Mouse (Mus musculus) embryo, embryonic 10 days (tissue): Measurements from ENCODE around the gene Slc22a23.
A peak's percentile ranks its signal among the peaks of the same experiment; 100 is the strongest.

Experiments used
- DNase-seq: peaks from one replicate; pipeline ENCODE4 v3.0.0-alpha.2; 2015; ENCODE audit warnings: low spot score

Slc22a23 gene

DNA sequence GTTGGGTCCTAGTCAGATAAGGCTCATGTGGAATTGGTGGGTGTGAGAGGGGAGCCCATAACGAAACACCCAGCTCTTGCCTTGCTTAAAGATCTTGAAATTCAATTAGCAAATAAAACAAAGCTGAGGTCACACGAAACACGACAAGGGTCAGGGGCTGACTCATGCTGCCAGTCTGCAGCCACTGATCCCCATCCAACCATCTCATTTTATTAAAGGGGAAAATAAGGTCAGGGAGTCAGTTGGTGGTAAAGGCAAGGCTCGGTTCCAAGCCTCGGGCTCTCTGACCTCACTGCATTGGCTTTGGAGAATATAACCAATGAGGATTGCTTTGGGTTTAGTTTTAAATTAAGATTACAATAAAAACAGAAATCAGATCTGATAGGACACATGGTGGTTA lies 110.5 kb downstream of the Slc22a23 start:
- DNase-seq, result no peak

DNA sequence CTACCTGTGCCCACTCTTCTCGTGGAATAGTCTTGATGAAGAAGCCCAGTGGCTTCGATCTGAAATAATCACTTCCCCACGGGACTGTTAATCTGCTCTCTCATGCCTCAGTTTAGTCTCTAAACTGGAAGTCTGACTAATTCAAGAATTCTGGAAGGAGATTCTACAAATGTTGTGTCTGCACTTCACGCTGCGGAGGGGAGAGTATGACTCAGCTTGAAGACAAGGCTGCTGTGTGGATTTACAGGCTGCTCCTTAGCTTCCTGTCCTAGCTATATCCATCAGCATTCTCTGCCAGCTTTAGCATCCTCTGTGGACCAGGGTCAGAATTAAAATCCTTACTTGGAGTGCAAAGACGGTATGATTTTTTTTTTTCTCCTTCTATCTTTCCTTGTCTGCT lies 112.0 kb downstream of the Slc22a23 start:
- no peak for DNase-seq

DNA sequence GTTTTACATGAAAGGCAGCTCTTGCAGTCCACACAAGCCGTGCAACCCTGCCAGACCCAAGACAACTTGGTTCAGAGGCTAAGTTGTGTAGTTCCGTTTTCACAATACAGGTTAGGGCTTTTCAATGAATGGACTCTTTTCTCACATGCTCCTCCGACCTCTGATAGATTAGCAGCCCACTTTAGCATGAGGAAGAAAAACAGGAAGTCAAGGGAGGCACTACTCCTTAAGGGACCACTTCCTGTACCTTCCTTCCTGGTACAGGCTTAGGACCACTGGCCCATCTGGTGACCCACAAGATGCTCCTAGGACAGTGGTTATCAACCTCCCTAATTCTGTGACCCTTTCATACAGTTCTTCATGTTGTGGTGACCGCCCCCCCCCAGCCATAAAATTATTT lies 116.1 kb downstream of the Slc22a23 start:
- no peak for DNase-seq

DNA sequence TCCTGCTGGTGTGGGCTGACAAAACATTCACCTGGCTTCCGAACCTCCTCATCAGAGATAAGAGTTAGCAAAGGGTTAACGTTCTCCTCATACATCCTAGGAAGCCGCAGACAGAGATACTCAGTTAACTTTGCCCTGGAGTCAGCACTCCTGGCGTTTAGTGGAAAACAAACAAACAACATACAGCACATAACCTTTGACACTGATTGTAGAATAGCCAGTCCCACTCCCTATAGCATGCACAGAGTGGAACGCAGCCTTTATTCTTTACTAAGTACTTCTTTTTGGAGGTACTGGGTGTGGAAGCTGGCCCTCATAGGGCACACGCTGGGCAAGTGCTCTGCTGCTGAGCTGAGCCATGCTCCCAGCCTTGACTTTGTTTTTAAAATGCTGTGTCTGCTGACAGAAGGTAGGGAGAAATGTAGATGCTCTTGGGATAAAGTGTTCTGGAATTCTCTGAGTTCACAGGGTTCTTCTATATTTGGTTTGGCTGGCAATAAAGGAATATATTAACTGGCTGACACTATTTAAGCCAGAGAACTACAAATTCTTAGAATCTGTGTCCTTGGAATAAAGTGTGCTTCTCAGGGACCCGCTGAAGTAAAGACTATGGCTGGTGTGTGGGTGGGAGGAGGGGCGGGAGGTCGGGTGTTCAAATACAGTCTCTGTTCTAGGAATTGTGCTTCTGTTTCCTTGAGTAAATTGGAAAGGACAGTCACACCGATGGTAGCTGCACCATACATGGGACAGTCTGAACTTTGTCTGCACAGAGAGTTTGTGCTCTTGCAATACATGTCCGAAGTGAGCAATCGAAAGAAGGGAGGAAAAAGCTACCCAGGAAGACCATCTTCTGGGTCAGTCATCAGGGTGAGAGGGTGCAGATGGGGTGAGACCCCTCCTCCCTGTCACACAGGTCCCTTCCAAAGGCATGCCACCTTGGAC lies 117.0 kb downstream of the Slc22a23 start:
- DNase-seq, result no peak

DNA sequence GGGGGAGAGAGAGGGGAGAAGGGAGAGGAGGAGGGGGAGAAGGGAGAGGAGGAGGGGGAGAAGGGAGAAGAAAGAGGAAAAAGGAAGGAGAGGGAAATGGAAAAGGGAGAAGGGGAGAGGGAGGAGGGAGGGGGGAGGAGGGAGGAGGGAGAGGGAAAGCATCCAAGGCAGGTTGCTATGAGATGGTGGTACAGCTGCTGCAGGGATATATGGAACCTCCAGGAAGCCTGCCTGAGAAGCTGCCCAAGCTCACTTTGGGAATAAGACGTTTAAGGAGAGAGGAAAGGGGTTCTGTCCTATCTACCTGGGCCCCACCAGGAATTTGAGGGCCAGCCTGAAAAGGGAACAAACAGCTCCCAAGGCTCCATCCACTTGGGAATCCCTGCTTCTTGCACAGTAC lies 118.0 kb downstream of the Slc22a23 start:
- no peak for DNase-seq

DNA sequence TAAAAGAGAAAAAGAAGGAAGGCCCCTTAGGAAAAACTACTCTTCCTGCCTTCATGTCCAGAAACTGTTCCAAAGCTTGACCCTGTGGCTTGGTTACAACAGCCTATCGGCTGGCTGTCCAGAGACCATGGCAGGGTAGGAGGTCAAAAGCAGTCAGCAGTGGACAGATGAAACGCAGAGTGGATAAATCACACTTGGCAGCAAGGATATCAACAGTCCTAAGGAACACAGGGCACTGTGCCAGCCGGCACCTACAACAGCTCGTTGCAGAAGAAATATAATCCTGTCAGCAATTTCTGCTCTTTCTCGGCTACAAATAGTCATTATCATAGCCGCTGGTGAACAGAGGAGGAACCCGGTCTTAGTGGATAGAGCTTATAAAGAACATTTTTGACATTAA lies 122.0 kb downstream of the Slc22a23 start:
- DNase-seq, result no peak

DNA sequence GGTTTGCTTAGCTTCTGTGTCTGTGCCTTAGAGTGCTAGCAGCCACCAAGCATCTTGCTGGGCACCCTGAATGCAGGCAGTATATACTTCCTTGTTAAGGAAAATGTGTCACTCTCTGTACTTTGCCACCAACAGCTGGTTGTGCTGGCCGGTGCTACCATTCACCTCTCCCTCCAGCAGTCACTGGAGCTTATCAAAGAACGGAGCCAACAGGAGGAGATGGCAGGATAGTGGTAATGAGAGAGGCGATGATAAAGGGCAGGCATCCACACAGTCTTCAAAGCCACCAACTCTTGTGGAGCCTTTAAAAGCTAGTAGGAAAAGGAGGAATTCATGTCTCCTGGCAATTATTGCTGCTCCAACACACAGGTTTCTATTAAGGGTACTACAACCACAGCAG lies 125.3 kb downstream of the Slc22a23 start:
- DNase-seq, result no peak

DNA sequence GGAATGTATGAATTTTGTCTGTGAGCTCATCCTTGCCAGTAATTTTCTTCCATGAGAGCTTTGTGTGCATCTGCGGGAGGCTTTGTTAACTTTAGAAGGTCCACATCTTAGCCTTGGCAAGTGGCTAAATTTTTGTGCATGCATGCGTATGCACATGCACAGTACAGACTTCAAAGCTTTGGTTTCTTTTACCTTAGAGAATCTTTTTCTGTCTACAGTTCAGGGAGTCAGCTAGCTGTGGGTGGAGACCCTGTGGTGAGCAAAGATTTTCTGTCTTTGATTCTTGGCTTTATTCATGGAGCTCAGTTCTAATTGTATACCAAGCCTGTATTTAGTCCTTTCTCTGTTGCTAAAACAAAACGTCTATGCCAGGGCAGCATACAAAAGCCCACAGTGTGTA lies 126.2 kb downstream of the Slc22a23 start:
- no peak for DNase-seq

DNA sequence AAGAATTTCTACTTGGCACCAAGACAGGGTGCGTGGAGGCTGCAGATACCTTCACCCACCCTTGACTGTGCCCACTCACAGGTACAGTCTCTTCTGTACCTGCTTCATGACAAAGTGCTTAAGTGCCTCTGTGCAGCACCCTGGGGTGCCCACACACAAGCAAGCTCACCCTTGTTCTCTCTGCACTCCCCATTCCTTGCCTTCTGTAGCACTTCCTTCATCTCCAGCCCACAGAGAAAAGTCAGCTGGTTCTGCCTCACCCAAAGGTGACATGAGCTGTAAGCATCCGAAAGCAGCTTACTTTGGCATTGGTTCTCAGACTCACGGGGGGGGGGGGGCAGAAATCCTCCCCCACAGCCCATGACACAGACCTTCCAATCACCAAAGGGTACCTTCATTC lies 130.1 kb downstream of the Slc22a23 start:
- no peak for DNase-seq

DNA sequence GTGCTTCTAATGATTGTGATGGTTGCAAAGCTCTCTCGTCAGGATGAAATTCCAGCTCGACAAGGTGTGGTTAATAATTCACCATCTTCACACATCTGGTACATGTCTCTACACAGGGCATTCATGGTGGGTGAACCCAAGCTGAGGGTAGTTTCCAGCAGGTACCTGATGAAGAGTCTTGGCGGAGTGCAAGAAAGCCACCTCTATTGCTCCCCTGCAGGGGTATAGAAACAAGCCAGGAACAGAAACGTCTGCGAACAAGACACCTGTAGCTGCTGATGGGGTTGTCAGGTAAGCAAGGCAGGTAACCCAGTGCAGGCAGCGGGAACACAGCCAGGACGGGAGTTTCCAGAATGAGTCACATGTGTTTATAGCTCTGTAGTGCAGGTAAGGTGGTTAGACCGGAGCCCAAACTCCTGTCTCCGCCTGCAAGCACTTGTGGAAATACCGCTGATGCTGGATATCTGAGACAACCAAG lies 132.2 kb downstream of the Slc22a23 start:
- no peak for DNase-seq

DNA sequence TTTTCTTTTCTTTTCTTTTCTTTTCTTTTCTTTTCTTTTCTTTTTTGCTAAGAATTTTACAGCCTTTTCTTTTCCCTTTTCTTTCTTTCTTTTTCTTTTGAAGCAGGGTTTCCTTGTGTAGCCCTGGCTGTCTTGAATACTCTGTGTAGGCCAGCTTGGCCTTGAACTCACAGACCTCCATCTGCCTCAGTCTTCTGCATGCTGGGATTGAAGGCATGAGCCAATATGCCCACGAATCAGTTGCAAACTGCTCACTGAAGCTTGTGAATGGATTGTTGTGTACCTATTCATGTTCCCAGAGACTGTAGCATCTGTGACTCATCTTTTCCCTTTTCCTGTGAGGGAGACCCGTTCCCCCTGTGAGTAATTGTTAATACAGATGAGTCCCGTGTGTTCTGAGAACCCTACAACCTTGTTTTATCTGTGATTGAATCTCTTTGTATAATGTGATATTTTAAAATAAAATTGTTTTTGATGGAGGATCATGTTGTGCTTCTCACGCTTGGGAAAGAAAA lies 133.7 kb downstream of the Slc22a23 start:
- no peak for DNase-seq

DNA sequence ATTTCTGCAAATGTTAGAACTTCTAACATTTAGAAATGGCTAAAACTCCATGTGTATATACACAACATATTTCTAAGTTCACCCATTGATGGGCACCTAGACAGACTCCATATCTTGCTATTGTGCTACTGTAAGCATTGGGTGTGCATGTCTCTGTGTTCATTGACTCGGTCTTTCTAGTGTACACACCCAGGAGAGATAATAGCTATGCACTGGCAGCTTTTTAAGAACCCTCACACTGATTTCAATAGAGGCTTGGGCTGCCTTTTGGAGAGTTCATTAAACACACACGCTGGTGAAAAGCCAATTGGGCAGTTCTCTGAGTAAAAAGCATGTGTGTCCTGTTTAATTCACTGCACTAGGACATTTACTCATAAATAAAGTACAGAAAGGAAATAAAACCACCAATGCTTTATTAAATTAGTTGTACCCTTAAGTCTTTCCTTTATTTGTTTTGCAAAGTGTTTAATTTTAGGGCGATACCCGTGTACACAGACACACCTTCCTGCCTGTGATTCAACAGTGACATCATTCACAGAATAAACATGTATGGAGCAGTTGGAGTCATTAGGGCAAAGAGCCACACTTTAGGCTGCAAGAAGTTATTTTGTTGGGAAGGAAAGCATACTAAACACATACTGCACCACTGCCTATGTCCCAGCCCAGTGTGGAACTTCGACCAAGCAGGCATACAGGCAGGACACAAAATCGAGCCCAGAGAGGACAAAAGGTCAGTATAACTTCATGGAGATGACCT lies 137.1 kb downstream of the Slc22a23 start:
- DNase-seq, result no peak

DNA sequence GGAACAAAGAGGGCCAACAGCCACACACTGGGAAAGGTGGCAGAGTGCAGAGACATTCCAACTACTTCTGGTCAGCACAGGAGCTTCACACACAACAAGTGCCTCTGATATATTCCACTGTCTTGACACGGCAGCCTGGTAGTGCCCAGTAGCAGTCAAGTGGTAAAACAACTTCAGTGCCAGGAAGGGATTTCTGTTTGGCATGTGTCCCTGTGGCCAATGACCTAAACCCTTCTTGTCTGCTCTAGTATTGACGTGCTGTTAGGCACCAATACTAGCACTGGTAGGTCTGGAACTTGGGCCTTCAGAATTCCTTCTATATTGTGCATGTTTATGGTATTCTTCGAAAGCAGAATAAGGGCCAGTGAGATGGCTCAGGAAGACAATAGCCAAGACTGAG lies 139.8 kb downstream of the Slc22a23 start:
- no peak for DNase-seq

DNA sequence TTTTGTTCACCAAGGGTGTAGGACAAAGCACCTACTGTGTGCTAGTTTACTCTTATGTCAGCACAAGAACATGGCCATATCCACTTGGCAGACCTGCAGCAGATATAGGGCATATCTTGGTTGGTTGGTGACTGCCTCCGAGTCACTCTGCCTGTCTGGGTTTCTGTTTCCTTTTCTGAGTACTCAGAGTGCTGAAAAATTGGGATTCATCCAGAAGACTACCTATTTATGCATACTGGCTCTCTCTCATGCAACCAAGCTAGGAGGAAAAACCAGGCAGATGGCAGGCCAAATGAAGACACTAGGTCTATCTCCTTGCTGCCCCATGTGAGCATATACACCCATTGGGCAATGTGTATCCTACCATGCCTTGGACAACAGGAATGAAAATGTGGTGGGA lies 149.3 kb downstream of the Slc22a23 start:
- no peak for DNase-seq

DNA sequence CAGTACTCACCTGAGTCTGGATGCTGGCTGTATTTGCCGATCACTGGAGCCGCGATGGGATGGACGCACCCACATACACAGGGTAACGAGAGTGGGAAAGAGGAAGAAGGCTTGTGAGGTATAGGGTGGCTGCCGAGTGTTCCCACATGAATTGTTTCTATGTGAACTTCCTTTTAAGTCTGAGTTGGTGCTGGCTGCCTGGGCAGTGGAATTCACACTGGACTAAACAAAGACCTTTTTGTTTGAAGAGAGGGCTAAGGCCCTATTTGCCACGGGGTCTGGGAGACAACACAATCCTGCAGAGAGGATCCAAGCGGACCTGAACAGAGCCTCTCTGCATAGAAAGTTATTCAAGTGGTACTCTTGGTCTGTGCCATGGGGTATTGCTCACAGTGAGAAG lies 151.6 kb downstream of the Slc22a23 start:
- no peak for DNase-seq

DNA sequence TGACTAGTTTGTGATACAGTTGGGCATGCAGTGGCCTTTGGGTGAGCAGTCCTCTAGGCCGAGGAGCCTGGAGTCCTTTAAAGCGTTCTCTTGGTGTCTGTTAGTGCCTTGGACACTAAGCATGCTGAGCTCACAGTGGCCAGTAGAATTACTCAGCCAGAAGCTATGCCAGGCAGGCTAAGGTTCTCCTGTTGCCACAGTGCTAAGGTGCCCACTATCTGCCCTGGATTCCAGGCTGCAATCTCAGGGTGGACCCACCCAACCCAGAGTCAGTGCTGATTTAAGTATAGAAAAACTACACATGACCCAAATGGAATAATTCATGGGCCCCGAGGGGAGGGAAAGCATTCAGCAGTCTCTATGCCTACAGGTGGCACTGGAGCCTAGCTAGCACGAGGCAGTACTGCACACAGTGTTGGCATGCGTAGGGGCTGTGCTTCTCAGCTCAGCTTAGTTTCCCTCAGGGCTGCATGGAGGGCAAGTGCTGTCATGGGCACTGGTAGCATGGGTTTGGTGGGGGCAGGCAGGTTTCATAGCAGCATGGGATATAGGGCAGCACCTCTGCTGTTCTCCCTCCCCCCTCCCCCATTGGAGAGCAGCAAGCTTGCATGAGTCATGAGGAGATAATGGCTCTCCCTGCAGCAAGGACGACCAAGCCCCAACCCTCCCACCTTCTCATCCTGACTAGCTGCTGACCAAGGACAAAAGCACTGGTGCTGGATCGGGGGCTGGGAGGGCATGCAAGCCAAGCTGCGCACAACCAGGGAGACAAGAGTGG lies 152.4 kb downstream of the Slc22a23 start:
- DNase-seq, result no peak

DNA sequence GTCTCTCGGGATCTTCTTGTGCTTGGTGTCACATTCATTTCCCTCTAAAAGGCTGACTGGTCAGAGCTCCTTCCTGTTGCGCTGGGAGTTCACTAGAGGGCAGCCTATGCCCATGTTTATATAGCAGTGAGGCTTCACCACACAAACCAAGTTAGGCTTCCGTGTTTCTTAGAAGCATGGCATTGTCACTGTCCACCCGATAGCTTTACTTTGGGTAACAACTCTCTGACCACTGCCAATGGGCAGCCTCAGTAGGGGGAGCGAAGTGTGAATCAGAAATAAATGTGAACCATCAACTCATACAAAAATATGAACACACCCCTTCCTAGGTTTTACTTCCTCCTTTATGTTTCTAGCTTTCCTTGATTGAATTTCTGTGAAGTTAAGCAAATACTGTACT lies 157.4 kb downstream of the Slc22a23 start:
- peak; percentile 88 for DNase-seq

DNA sequence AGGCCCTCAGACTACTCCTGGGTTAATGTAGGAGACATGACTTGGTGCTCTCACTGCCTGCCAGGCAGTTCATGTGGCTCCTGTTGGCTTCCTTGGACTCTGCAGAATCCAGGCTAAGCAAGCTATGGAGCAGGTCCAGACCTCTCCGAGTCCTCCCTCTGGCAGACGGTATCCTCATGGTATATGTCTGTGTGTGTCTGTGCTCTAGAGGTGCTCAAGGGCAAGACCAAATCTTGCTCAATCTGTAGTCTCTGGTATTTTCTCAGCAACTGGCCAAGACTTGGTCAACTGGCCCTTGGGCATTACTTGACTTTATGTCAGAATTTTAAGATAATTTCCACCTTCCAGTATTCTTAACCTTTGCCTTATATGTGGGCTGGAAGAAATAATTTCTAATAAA lies 159.6 kb downstream of the Slc22a23 start:
- DNase-seq, result no peak

DNA sequence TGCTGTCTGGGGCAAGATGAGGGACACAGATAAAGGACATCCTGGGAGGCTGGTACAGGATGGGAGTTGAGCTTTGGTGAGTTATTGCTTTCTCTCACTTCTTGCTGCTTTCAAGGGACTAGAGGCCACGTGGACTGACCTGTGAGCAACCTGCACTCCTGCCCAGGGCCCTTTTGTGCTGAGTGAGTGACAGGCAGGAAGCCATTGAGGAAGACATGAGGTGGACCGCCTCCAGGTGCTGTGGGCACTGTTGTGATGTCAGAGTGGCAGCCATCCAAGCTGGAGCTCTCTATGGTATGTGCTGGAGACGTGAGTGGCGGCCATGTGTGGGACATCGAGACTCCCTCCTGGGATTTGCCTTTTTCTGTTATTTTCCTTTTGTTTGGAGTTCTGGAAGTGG lies 163.4 kb downstream of the Slc22a23 start:
- no peak for DNase-seq

DNA sequence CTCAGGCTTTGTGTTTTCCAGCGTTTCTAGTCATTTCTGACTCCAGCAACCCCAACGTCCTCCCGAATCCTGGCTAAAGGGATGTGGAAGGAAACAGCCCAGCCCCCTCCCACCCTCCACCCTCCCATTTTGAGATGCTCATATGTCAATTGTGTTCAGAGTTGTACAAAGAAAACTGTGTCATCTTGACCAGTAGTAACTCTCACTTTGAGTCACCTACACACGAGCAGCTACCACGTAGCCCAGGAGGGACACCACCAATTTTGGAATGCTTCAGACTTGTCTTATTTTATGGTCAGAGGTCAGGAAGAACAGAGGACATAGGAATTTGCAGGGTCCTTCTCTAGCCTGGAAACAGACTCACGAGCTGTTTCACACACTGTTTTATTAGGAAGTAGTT lies 171.0 kb downstream of the Slc22a23 start:
- no peak for DNase-seq

DNA sequence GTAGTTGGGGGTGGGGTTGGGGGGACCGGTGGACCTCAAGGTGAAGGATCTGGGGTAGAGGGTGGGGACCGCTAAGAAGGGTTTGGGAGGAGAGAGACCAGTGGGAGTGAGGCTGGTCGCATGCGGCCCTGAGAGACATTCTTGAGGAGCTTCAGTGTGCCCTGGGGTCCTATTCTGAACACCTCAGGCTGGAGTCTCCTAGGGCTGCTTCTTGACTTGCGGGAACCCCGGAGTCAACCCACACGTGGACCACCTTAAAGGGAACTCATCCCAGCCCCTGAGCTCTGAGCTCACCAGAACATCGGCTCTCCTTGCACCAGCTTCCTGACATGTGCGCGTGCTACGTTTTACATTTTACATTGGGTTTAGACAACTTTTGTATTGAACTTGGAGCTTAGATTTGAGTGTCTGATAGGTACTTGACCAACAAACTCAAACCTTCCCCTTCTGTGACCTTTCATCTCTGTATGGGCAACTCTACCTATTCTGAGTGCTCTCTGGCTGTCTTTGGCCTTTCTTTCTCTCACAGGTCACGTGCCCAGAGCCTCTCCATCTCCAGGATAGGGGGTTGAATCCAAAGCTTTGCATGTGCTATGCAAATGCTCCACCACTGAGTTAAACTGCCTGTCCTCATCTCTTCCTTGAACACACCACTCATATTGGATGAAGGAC lies 181.5 kb downstream of the Slc22a23 start:
- no peak for DNase-seq
